Mouse (Mus musculus): ENCODE results near the gene Aldh18a1. TPM values are rescaled to one million over a fixed set of nuclear protein-coding genes. Genes with fewer than 3 reads are reported as not detected.

The Aldh18a1 gene
- total and polyA plus RNA-seq, 3 experiments, result 35.3 to 214 (median 89.7) TPM

DNA sequence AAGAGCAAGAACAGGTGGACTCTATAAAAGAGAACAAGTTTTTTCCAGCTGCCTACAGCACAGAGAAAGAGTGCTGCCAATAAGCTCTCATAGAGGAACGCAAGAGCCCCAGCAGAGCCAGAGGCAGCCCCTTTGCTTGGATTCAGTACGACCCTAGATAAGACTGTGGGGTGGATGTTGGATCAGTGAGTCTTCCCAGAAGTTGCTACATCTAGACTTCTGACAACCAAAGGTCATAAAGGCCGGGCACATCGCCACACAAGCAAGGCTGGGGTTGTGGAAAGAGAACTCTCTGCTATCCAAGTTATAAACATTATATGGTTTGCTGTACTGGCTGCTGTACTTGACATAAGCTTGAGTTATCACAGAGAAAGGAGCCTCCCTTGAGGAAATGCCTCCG is 67.9 kb downstream of the Aldh18a1 start:
- Histone ChIP-seq H3K9me3 (replicated peaks; ENCODE audit: insufficient read depth, low read length) (no peaks in the 10 kb centered on the region), H3K36me3 (ENCODE audit: control insufficient read depth in 1 of 2, insufficient read depth in 2 of 2, low read length in 2 of 2) (peaks cover 0 to 3% of the 10 kb centered on the region in 2 experiments; a peak in 1 of 4 replicates), H3K4me1 (ENCODE audit: control insufficient read depth in 1 of 2, insufficient read depth in 2 of 2, low read length in 2 of 2) (no peaks in the 10 kb centered on the region), H3K27me3 (ENCODE audit: control insufficient read depth in 1 of 2, insufficient read depth in 2 of 2, low read length in 2 of 2) (no peaks in the 10 kb centered on the region; a peak in 2 of 4 replicates), H3K27ac (ENCODE audit: control insufficient read depth, low read depth, low read length) (no peak overlapping the region), H3K4me3 (ENCODE audit: control insufficient read depth in 1 of 2, insufficient read depth in 1 of 2, low read depth in 2 of 2, low read length in 2 of 2) (no peak overlapping the region), H3K9ac (ENCODE audit: control insufficient read depth, low read depth, low read length, poor library complexity, severe bottlenecking) (no peak overlapping the region), H3K79me2 (ENCODE audit: control insufficient read depth, insufficient read depth, low read length, poor library complexity) (no peaks in the 10 kb centered on the region)
- no peak for TF ChIP-seq USF1 (IDR thresholded peaks at IDR 0.05; ENCODE audit: low read depth, low read length)
- no peak for TF ChIP-seq MEF2A (IDR thresholded peaks at IDR 0.05; ENCODE audit: extremely low read depth, insufficient replicate concordance, low read depth, low read length, poor library complexity, severe bottlenecking)
- DNase-seq (ENCODE audit: low read depth, low spot score), result no peak

GRCm38 (mm10) chr19:40518706-40519105 is 69.6 kb downstream of the Aldh18a1 start:
- Histone ChIP-seq H3K4me3 (ENCODE audit: control insufficient read depth in 1 of 2, insufficient read depth in 1 of 2, low read depth in 2 of 2, low read length in 2 of 2) (no peak overlapping the region), H3K27me3 (ENCODE audit: control insufficient read depth in 1 of 2, insufficient read depth in 2 of 2, low read length in 2 of 2) (no peaks in the 10 kb centered on the region; a peak in 1 of 4 replicates), H3K9ac (ENCODE audit: control insufficient read depth, low read depth, low read length, poor library complexity, severe bottlenecking) (no peak overlapping the region), H3K79me2 (ENCODE audit: control insufficient read depth, insufficient read depth, low read length, poor library complexity) (no peaks in the 10 kb centered on the region), H3K36me3 (ENCODE audit: control insufficient read depth in 1 of 2, insufficient read depth in 2 of 2, low read length in 2 of 2) (peaks cover 0 to 3% of the 10 kb centered on the region in 2 experiments; a peak in 2 of 4 replicates), H3K27ac (ENCODE audit: control insufficient read depth, low read depth, low read length) (no peak overlapping the region), H3K9me3 (replicated peaks; ENCODE audit: insufficient read depth, low read length) (no peaks in the 10 kb centered on the region), H3K4me1 (ENCODE audit: control insufficient read depth in 1 of 2, insufficient read depth in 2 of 2, low read length in 2 of 2) (0 out of 4 replicates have a peak, but pooled peaks cover 0 to 5% of the 10 kb centered on the region in 2 experiments)
- TF ChIP-seq EP300 (IDR thresholded peaks at IDR 0.05; ENCODE audit: low read depth in 1 of 2, low read length in 2 of 2) (no peak), SIN3A (IDR thresholded peaks at IDR 0.05; ENCODE audit: low read length) (no peak), ETS1 (IDR thresholded peaks at IDR 0.05; ENCODE audit: low read depth, low read length) (no peak), MAX (IDR thresholded peaks at IDR 0.05; ENCODE audit: low read length) (no peak), TBP (IDR thresholded peaks at IDR 0.05; ENCODE audit: low read depth, low read length) (no peak), POLR2AphosphoS2 (IDR thresholded peaks at IDR 0.05; ENCODE audit: low read length) (no peak), ZKSCAN1 (IDR thresholded peaks at IDR 0.05; ENCODE audit: low read depth, low read length) (no peak), MEF2A (IDR thresholded peaks at IDR 0.05; ENCODE audit: extremely low read depth, insufficient replicate concordance, low read depth, low read length, poor library complexity, severe bottlenecking) (no peak), RAD21 (IDR thresholded peaks at IDR 0.05; ENCODE audit: low read depth, low read length) (no peak)
- no peak for DNase-seq (ENCODE audit: low read depth, low spot score)

- Histone ChIP-seq H3K9me3 (replicated peaks; ENCODE audit: insufficient read depth, low read length) (no peaks in the 10 kb centered on the region), H3K4me1 (ENCODE audit: control insufficient read depth in 1 of 2, insufficient read depth in 2 of 2, low read length in 2 of 2) (peaks cover 0 to 13% of the 10 kb centered on the region in 2 experiments; a peak in 2 of 4 replicates), H3K36me3 (ENCODE audit: control insufficient read depth in 1 of 2, insufficient read depth in 2 of 2, low read length in 2 of 2) (peaks cover 0 to 9% of the 10 kb centered on the region in 2 experiments; a peak in 2 of 4 replicates), H3K79me2 (ENCODE audit: control insufficient read depth, insufficient read depth, low read length, poor library complexity) (no peaks in the 10 kb centered on the region; the same call in 1 of the 2 replicates), H3K27ac (ENCODE audit: control insufficient read depth, low read depth, low read length) (no peak overlapping the region), H3K4me3 (ENCODE audit: control insufficient read depth in 1 of 2, insufficient read depth in 1 of 2, low read depth in 2 of 2, low read length in 2 of 2) (no peak overlapping the region), H3K9ac (ENCODE audit: control insufficient read depth, low read depth, low read length, poor library complexity, severe bottlenecking) (no peak overlapping the region), H3K27me3 (ENCODE audit: control insufficient read depth in 1 of 2, insufficient read depth in 2 of 2, low read length in 2 of 2) (no peaks in the 10 kb centered on the region)
- TF ChIP-seq E2F4 (IDR thresholded peaks at IDR 0.05; ENCODE audit: borderline replicate concordance, low read depth, low read length), result no peak
- TF ChIP-seq EP300 (IDR thresholded peaks at IDR 0.05; ENCODE audit: low read depth in 1 of 2, low read length in 2 of 2), result no peak
- no peak for TF ChIP-seq TBP (IDR thresholded peaks at IDR 0.05; ENCODE audit: low read depth, low read length)
- no peak for TF ChIP-seq ZC3H11A (IDR thresholded peaks at IDR 0.05; ENCODE audit: low read depth, low read length)
- TF ChIP-seq ZKSCAN1 (IDR thresholded peaks at IDR 0.05; ENCODE audit: low read depth, low read length), result no peak
- no peak for TF ChIP-seq RAD21 (IDR thresholded peaks at IDR 0.05; ENCODE audit: low read depth, low read length)
- TF ChIP-seq MYC (IDR thresholded peaks at IDR 0.05; ENCODE audit: low read depth, low read length), result no peak
- TF ChIP-seq GATA1 (IDR thresholded peaks at IDR 0.05; ENCODE audit: low read depth, low read length), result no peak
- DNase-seq (ENCODE audit: low read depth, low spot score), result peak; percentile 58
Observed at GRCm38 (mm10) chr19:40515596-40515995, 72.7 kb downstream of the Aldh18a1 start.

Measured in MEL (cell line).